Mouse (Mus musculus): Measurements from ENCODE around the gene Tcf20. TPM values are rescaled to one million over a fixed set of nuclear protein-coding genes. Genes with fewer than 3 reads are reported as not detected.

Gene Tcf20
- total RNA-seq, 1 experiment: 143 TPM

- Histone ChIP-seq H3K4me1 (ENCODE audit: control insufficient read depth in 2 of 2, insufficient read depth in 2 of 2, low read length in 2 of 2, poor library complexity in 1 of 2) (peaks cover 20 to 40% of the 10 kb centered on the region in 2 experiments), H3K4me3 (ENCODE audit: insufficient read depth in 1 of 2, low read depth in 1 of 2, low read length in 2 of 2, poor library complexity in 1 of 2, severe bottlenecking in 1 of 2) (peak overlapping the region; percentile 61 to 71), H3K27ac (ENCODE audit: insufficient read depth, low read depth, low read length, poor library complexity, severe bottlenecking) (peak overlapping the region; percentile 81; the same call in 1 of the 2 replicates), H3K36me3 (ENCODE audit: control insufficient read depth, insufficient read depth, low read length, poor library complexity, severe bottlenecking) (no peaks in the 10 kb centered on the region), H3K9me3 (ENCODE audit: control insufficient read depth, insufficient read depth, low read depth, low read length) (no peaks in the 10 kb centered on the region), H3K9ac (ENCODE audit: insufficient read depth, low read depth, low read length, poor library complexity, severe bottlenecking) (peak overlapping the region; percentile 73)
- TF ChIP-seq CHD2 (IDR thresholded peaks at IDR 0.05; ENCODE audit: low read depth, low read length) (no peak), ZC3H11A (IDR thresholded peaks at IDR 0.05; ENCODE audit: borderline replicate concordance, low read depth, low read length) (no peak), HCFC1 (IDR thresholded peaks at IDR 0.05; ENCODE audit: borderline replicate concordance, insufficient read depth, low read length) (no peak), ZNF384 (IDR thresholded peaks at IDR 0.05; ENCODE audit: low read depth, low read length) (no peak), MAFK (IDR thresholded peaks at IDR 0.05; ENCODE audit: insufficient read depth, low read depth, low read length) (no peak)
- DNase-seq (ENCODE audit: low read depth, low spot score): no peak
- in situ Hi-C loops (cut with MboI; ENCODE audit: low sequenced_read_pairs in 2 of 2, unreplicated experiment in 2 of 2): no loop called here
These were observed 87.3 kb downstream of the Tcf20 start for GRCm38 (mm10) chr15:82900331-82900730.

GRCm38 (mm10) chr15:82899676-82900301, 87.9 kb downstream of the Tcf20 start:
- H3K4me3 ChIP-seq (ENCODE audit: insufficient read depth in 1 of 2, low read depth in 1 of 2, low read length in 2 of 2, poor library complexity in 1 of 2, severe bottlenecking in 1 of 2): peak overlapping the region; percentile 93 to 99
- in situ Hi-C loops (cut with MboI; ENCODE audit: low sequenced_read_pairs in 2 of 2, unreplicated experiment in 2 of 2): no loop called here
- TF ChIP-seq ZNF384 (IDR thresholded peaks at IDR 0.05; ENCODE audit: low read depth, low read length): no peak
- TF ChIP-seq HCFC1 (IDR thresholded peaks at IDR 0.05; ENCODE audit: borderline replicate concordance, insufficient read depth, low read length): no peak; the same call in 1 of the 2 replicates
- no peak for TF ChIP-seq ZC3H11A (IDR thresholded peaks at IDR 0.05; ENCODE audit: borderline replicate concordance, low read depth, low read length)
- TF ChIP-seq MAFK (IDR thresholded peaks at IDR 0.05; ENCODE audit: insufficient read depth, low read depth, low read length): no peak
- TF ChIP-seq CHD2 (IDR thresholded peaks at IDR 0.05; ENCODE audit: low read depth, low read length): no peak

GRCm38 (mm10) chr15:82898740-82899675, 88.7 kb downstream of the Tcf20 start:
- in situ Hi-C loops (cut with MboI; ENCODE audit: low sequenced_read_pairs in 2 of 2, unreplicated experiment in 2 of 2): no loop called here
- TF ChIP-seq CHD2 (IDR thresholded peaks at IDR 0.05; ENCODE audit: low read depth, low read length) (no peak), ZNF384 (IDR thresholded peaks at IDR 0.05; ENCODE audit: low read depth, low read length) (no peak), MAFK (IDR thresholded peaks at IDR 0.05; ENCODE audit: insufficient read depth, low read depth, low read length) (no peak)

More at GRCm38 (mm10) chr15:82899676-82900301, 87.9 kb downstream of the Tcf20 start:
- DNase-seq (ENCODE audit: low read depth, low spot score): peak; percentile 65
- no peaks in the 10 kb centered on the region for H3K36me3 ChIP-seq (ENCODE audit: control insufficient read depth, insufficient read depth, low read length, poor library complexity, severe bottlenecking)
- peak overlapping the region; percentile 81; the same call in 1 of the 2 replicates for H3K27ac ChIP-seq (ENCODE audit: insufficient read depth, low read depth, low read length, poor library complexity, severe bottlenecking)
- no peaks in the 10 kb centered on the region for H3K9me3 ChIP-seq (ENCODE audit: control insufficient read depth, insufficient read depth, low read depth, low read length)
- peaks cover 20 to 34% of the 10 kb centered on the region in 2 experiments for H3K4me1 ChIP-seq (ENCODE audit: control insufficient read depth in 2 of 2, insufficient read depth in 2 of 2, low read length in 2 of 2, poor library complexity in 1 of 2)
- H3K9ac ChIP-seq (ENCODE audit: insufficient read depth, low read depth, low read length, poor library complexity, severe bottlenecking): peak overlapping the region; percentile 97

GRCm38 (mm10) chr15:82898141-82898739, 89.4 kb downstream of the Tcf20 start:
- no peaks in the 10 kb centered on the region for H3K9me3 ChIP-seq (ENCODE audit: control insufficient read depth, insufficient read depth, low read depth, low read length)
- no peak for TF ChIP-seq HCFC1 (IDR thresholded peaks at IDR 0.05; ENCODE audit: borderline replicate concordance, insufficient read depth, low read length)
- no peak for TF ChIP-seq MAFK (IDR thresholded peaks at IDR 0.05; ENCODE audit: insufficient read depth, low read depth, low read length)
- no peak for TF ChIP-seq CHD2 (IDR thresholded peaks at IDR 0.05; ENCODE audit: low read depth, low read length)
- TF ChIP-seq ZC3H11A (IDR thresholded peaks at IDR 0.05; ENCODE audit: borderline replicate concordance, low read depth, low read length): no peak
- no peak for TF ChIP-seq ZNF384 (IDR thresholded peaks at IDR 0.05; ENCODE audit: low read depth, low read length)
- DNase-seq (ENCODE audit: low read depth, low spot score): no peak
- peak overlapping the region; percentile 93 to 99 for H3K4me3 ChIP-seq (ENCODE audit: insufficient read depth in 1 of 2, low read depth in 1 of 2, low read length in 2 of 2, poor library complexity in 1 of 2, severe bottlenecking in 1 of 2)
- H3K27ac ChIP-seq (ENCODE audit: insufficient read depth, low read depth, low read length, poor library complexity, severe bottlenecking): no peak overlapping the region; the same call in 1 of the 2 replicates
- no peaks in the 10 kb centered on the region for H3K36me3 ChIP-seq (ENCODE audit: control insufficient read depth, insufficient read depth, low read length, poor library complexity, severe bottlenecking)
- H3K9ac ChIP-seq (ENCODE audit: insufficient read depth, low read depth, low read length, poor library complexity, severe bottlenecking): peak overlapping the region; percentile 97
- in situ Hi-C loops (cut with MboI; ENCODE audit: low sequenced_read_pairs in 2 of 2, unreplicated experiment in 2 of 2): no loop called here
- H3K4me1 ChIP-seq (ENCODE audit: control insufficient read depth in 2 of 2, insufficient read depth in 2 of 2, low read length in 2 of 2, poor library complexity in 1 of 2): peaks cover 20 to 24% of the 10 kb centered on the region in 2 experiments

More at GRCm38 (mm10) chr15:82898740-82899675, 88.7 kb downstream of the Tcf20 start:
- Histone ChIP-seq H3K4me1 (ENCODE audit: control insufficient read depth in 2 of 2, insufficient read depth in 2 of 2, low read length in 2 of 2, poor library complexity in 1 of 2) (peaks cover 20 to 28% of the 10 kb centered on the region in 2 experiments), H3K36me3 (ENCODE audit: control insufficient read depth, insufficient read depth, low read length, poor library complexity, severe bottlenecking) (no peaks in the 10 kb centered on the region), H3K27ac (ENCODE audit: insufficient read depth, low read depth, low read length, poor library complexity, severe bottlenecking) (peak overlapping the region; percentile 81), H3K4me3 (ENCODE audit: insufficient read depth in 1 of 2, low read depth in 1 of 2, low read length in 2 of 2, poor library complexity in 1 of 2, severe bottlenecking in 1 of 2) (peak overlapping the region; percentile 93 to 99), H3K9ac (ENCODE audit: insufficient read depth, low read depth, low read length, poor library complexity, severe bottlenecking) (peak overlapping the region; percentile 97), H3K9me3 (ENCODE audit: control insufficient read depth, insufficient read depth, low read depth, low read length) (no peaks in the 10 kb centered on the region)
- peak; percentile 33 for DNase-seq (ENCODE audit: low read depth, low spot score)
